Mouse (Mus musculus): ENCODE data around the gene Rps28.
"Not testable (repeated sequence)": the region's sequence is repeated elsewhere in the genome, so short reads cannot be mapped to it uniquely, and the experiment has no call there.

Rps28 gene

GRCm38 (mm10) chr17:33824084-33824996, at the start of gene Rps28, which contains the start of gene Ndufa7:
TSS of gene Rps28 (minus strand) at chr17:33824562.
TSS of gene Ndufa7 (plus strand) at chr17:33824572.
- Histone ChIP-seq H3K9me3 (ENCODE audit: low read length) (no peaks in the 10 kb centered on the region), H3K4me1 (replicated peaks; ENCODE audit: low read depth, low read length) (peaks cover 73% of the 10 kb centered on the region), H3K36me3 (ENCODE audit: insufficient read depth, low read length) (peaks cover 85% of the 10 kb centered on the region), H3K27me3 (ENCODE audit: insufficient read depth, low read length) (no peaks in the 10 kb centered on the region), H3K4me3 (replicated peaks; ENCODE audit: low read length) (peak within 1 kb of the TSS; percentile 91)
- TF ChIP-seq CTCF (conservative IDR thresholded peaks at IDR 0.05; ENCODE audit: low read length) (no peak), POU5F1 (IDR thresholded peaks at IDR 0.05; ENCODE audit: borderline replicate concordance, low read length) (no peak), NANOG (IDR thresholded peaks at IDR 0.05; ENCODE audit: borderline replicate concordance, low read length) (no peak)

GRCm38 (mm10) chr17:33873537-33873936, 49.2 kb upstream of the Rps28 start, which contains the start of gene Gm7029:
TSS of gene Gm7029 (plus strand) at chr17:33873837.
- H3K4me3 ChIP-seq (replicated peaks; ENCODE audit: low read length): peak within 1 kb of the TSS; percentile 23; the same call in 1 of the 2 replicates
- peaks cover 20% of the 10 kb centered on the region for H3K4me1 ChIP-seq (replicated peaks; ENCODE audit: low read depth, low read length)
- peaks cover 36% of the 10 kb centered on the region for H3K36me3 ChIP-seq (ENCODE audit: insufficient read depth, low read length)
- H3K9me3 ChIP-seq (ENCODE audit: low read length); H3K27me3 ChIP-seq (ENCODE audit: insufficient read depth, low read length): not testable (repeated sequence)

- Histone ChIP-seq H3K4me3 (replicated peaks; ENCODE audit: low read length) (no peak overlapping the region), H3K27me3 (ENCODE audit: insufficient read depth, low read length) (no peaks in the 10 kb centered on the region), H3K9me3 (ENCODE audit: low read length) (no peaks in the 10 kb centered on the region), H3K4me1 (replicated peaks; ENCODE audit: low read depth, low read length) (peaks cover 19% of the 10 kb centered on the region), H3K36me3 (ENCODE audit: insufficient read depth, low read length) (no peaks in the 10 kb centered on the region)
- TF ChIP-seq NANOG (IDR thresholded peaks at IDR 0.05; ENCODE audit: borderline replicate concordance, low read length): no peak
- TF ChIP-seq POU5F1 (IDR thresholded peaks at IDR 0.05; ENCODE audit: borderline replicate concordance, low read length): no peak
- TF ChIP-seq CTCF (conservative IDR thresholded peaks at IDR 0.05; ENCODE audit: low read length): peak; percentile 78
Observed at GRCm38 (mm10) chr17:33865330-33866030, 41.1 kb upstream of the Rps28 start.

- no peaks in the 10 kb centered on the region for H3K27me3 ChIP-seq (ENCODE audit: insufficient read depth, low read length)
- H3K36me3 ChIP-seq (ENCODE audit: insufficient read depth, low read length): 0 out of 2 replicates have a peak, but pooled peaks cover 5% of the 10 kb centered on the region
- no peak overlapping the region for H3K4me3 ChIP-seq (replicated peaks; ENCODE audit: low read length)
- TF ChIP-seq NANOG (IDR thresholded peaks at IDR 0.05; ENCODE audit: borderline replicate concordance, low read length) (peak; percentile 40; the same call in 1 of the 2 replicates), CTCF (conservative IDR thresholded peaks at IDR 0.05; ENCODE audit: low read length) (no peak), POU5F1 (IDR thresholded peaks at IDR 0.05; ENCODE audit: borderline replicate concordance, low read length) (no peak)
- H3K4me1 ChIP-seq (replicated peaks; ENCODE audit: low read depth, low read length): 0 out of 2 replicates have a peak, but pooled peaks cover 3% of the 10 kb centered on the region
- H3K9me3 ChIP-seq (ENCODE audit: low read length): peaks cover 60% of the 10 kb centered on the region
Observed at GRCm38 (mm10) chr17:33857816-33858215, 33.5 kb upstream of the Rps28 start.

- Histone ChIP-seq H3K4me3 (replicated peaks; ENCODE audit: low read length) (no peak overlapping the region), H3K27me3 (ENCODE audit: insufficient read depth, low read length) (no peaks in the 10 kb centered on the region), H3K9me3 (ENCODE audit: low read length) (peaks cover 24% of the 10 kb centered on the region), H3K4me1 (replicated peaks; ENCODE audit: low read depth, low read length) (peaks cover 9% of the 10 kb centered on the region), H3K36me3 (ENCODE audit: insufficient read depth, low read length) (peaks cover 40% of the 10 kb centered on the region)
- TF ChIP-seq NANOG (IDR thresholded peaks at IDR 0.05; ENCODE audit: borderline replicate concordance, low read length) (no peak), POU5F1 (IDR thresholded peaks at IDR 0.05; ENCODE audit: borderline replicate concordance, low read length) (no peak), CTCF (conservative IDR thresholded peaks at IDR 0.05; ENCODE audit: low read length) (no peak)
Observed at GRCm38 (mm10) chr17:33851331-33851730, 27.0 kb upstream of the Rps28 start.

GRCm38 (mm10) chr17:33848139-33848538, 23.8 kb upstream of the Rps28 start:
- H3K4me1 ChIP-seq (replicated peaks; ENCODE audit: low read depth, low read length): peaks cover 37% of the 10 kb centered on the region
- no peak for TF ChIP-seq POU5F1 (IDR thresholded peaks at IDR 0.05; ENCODE audit: borderline replicate concordance, low read length)
- no peak for TF ChIP-seq NANOG (IDR thresholded peaks at IDR 0.05; ENCODE audit: borderline replicate concordance, low read length)
- no peak for TF ChIP-seq CTCF (conservative IDR thresholded peaks at IDR 0.05; ENCODE audit: low read length)
- H3K36me3 ChIP-seq (ENCODE audit: insufficient read depth, low read length): peaks cover 49% of the 10 kb centered on the region
- no peaks in the 10 kb centered on the region for H3K9me3 ChIP-seq (ENCODE audit: low read length)
- H3K4me3 ChIP-seq (replicated peaks; ENCODE audit: low read length): no peak overlapping the region
- H3K27me3 ChIP-seq (ENCODE audit: insufficient read depth, low read length): no peaks in the 10 kb centered on the region

- Histone ChIP-seq H3K36me3 (ENCODE audit: insufficient read depth, low read length) (peaks cover 55% of the 10 kb centered on the region), H3K27me3 (ENCODE audit: insufficient read depth, low read length) (no peaks in the 10 kb centered on the region), H3K9me3 (ENCODE audit: low read length) (no peaks in the 10 kb centered on the region), H3K4me1 (replicated peaks; ENCODE audit: low read depth, low read length) (peaks cover 51% of the 10 kb centered on the region), H3K4me3 (replicated peaks; ENCODE audit: low read length) (peak overlapping the region; percentile 98)
- TF ChIP-seq CTCF (conservative IDR thresholded peaks at IDR 0.05; ENCODE audit: low read length): no peak
- no peak for TF ChIP-seq POU5F1 (IDR thresholded peaks at IDR 0.05; ENCODE audit: borderline replicate concordance, low read length)
- TF ChIP-seq NANOG (IDR thresholded peaks at IDR 0.05; ENCODE audit: borderline replicate concordance, low read length): no peak
Observed at GRCm38 (mm10) chr17:33844196-33844595, 19.8 kb upstream of the Rps28 start.

All from E14TG2a.4 (cell line).